Mouse (Mus musculus): ENCODE data around the gene Emp2.
A peak's percentile ranks its signal among the peaks of the same experiment; 100 is the strongest.

The Emp2 gene

DNA sequence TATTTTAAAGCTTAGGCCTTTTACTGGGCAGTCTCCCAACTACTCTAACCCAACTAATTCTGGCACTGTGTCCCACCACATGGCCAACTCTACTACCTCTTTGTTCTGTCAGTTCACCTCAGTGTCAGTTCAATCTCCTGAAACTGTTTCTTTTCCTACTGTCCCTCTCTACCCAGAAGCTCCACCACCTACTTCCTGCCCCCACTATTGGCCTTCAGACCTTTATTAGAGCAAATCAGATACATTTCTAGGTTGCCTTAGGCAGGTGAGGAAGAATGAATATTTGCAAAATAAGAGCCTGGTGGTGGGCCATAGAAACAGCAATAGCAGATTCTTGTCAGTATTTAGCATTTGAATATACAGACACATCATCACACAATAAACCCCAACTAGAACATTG lies 77.2 kb downstream of the Emp2 start:
- peak; percentile 36 for DNase-seq (ENCODE audit: low read depth, low spot score)

Measured in ZHBTc4 (cell line).